Mouse (Mus musculus) neural tube, embryonic 11.5 days (tissue): Measurements from ENCODE around the gene Wsb2. TPM values are rescaled to one million over a fixed set of nuclear protein-coding genes. Genes with fewer than 3 reads are reported as not detected.

Experiments
- ATAC-seq: fragments of 200-750 bp; cut with Nextera tagmentation; 2 replicates; pipeline ENCODE4 v1.8.0; 2017; ENCODE audit warnings: moderate number of reproducible peaks, mild to moderate bottlenecking, moderate TSS enrichment, moderate library complexity; ENCODE audit not compliant: insufficient read depth, low FRiP score, low TSS enrichment
- DNase-seq: peaks from one replicate; pipeline ENCODE4 v3.0.0-alpha.2; 2015; ENCODE audit warnings: low spot score
- H3K27ac ChIP-seq: fragments of 300-500 bp; sonication (generic); 2 replicates; pipeline ENCODE4 v1.5.1; 2014; ENCODE audit warnings: low read depth, mild to moderate bottlenecking, low read length
- H3K27me3 ChIP-seq: fragments of 300-500 bp; sonication (generic); 2 replicates; pipeline ENCODE4 v1.6.1; 2014; ENCODE audit warnings: mild to moderate bottlenecking, low read length, mixed read lengths; ENCODE audit not compliant: control insufficient read depth, insufficient read depth
- H3K36me3 ChIP-seq: fragments of 300-500 bp; sonication (generic); 2 replicates; pipeline ENCODE4 v1.6.1; 2014; ENCODE audit warnings: mild to moderate bottlenecking, low read length, moderate library complexity, mixed read lengths; ENCODE audit not compliant: control insufficient read depth, insufficient read depth
- H3K4me1 ChIP-seq: fragments of 300-500 bp; sonication (generic); 2 replicates; pipeline ENCODE4 v1.6.1; 2014; ENCODE audit warnings: low read length, mixed read lengths; ENCODE audit not compliant: control insufficient read depth, insufficient read depth
- H3K4me2 ChIP-seq: fragments of 300-500 bp; sonication (generic); 2 replicates; pipeline ENCODE4 v1.6.1; 2014; ENCODE audit warnings: low read depth, mild to moderate bottlenecking, moderate library complexity
- H3K4me3 ChIP-seq: fragments of 300-500 bp; sonication (generic); 2 replicates; pipeline ENCODE4 v1.5.1; 2014; ENCODE audit warnings: low read depth, low read length
- H3K9ac ChIP-seq: fragments of 300-500 bp; sonication (generic); 2 replicates; pipeline ENCODE4 v1.6.1; 2014; ENCODE audit warnings: mild to moderate bottlenecking, low read length
- H3K9me3 ChIP-seq: fragments of 300-500 bp; sonication (generic); 2 replicates; pipeline ENCODE4 v1.6.1; 2016; ENCODE audit warnings: low read length; ENCODE audit not compliant: control insufficient read depth
- WGBS: fragments of 180-500 bp; shearing (Covaris S2); extraction: QIAGEN DNeasy Blood & Tissue Kit; methylation state at CpG from one replicate; pipeline ENCODE4 v1.1.7; 2014; 5-methylcytosine and 5-hydroxymethylcytosine counted together
- polyA plus RNA-seq: library from polyadenylated mRNA; unstranded; fragments of >200 nt; fragmentation: Nextera tagmentation; extraction: Ambion mirVana; gene quantifications from 2 replicates; pipeline ENCODE4 v1.2.1, GENCODE M21; 2014

Wsb2 gene
- polyA plus RNA-seq, result 92.2 and 99.2 TPM in 2 replicates

- peak within 1 kb of the TSS; percentile 85 for H3K9ac ChIP-seq
- peak within 1 kb of the TSS; percentile 76 for H3K4me3 ChIP-seq
- H3K27me3 ChIP-seq, result no peaks in the 10 kb centered on the region
- H3K4me2 ChIP-seq, result peak within 1 kb of the TSS; percentile 84
- 0% methylated on average over 8 of the region's 54 CpGs for WGBS
- peaks cover 6% of the 10 kb centered on the region; the same call in 1 of the 2 replicates for H3K4me1 ChIP-seq
- DNase-seq, result peak; percentile 78
- peak within 1 kb of the TSS; percentile 77 for H3K27ac ChIP-seq
- no peaks in the 10 kb centered on the region for H3K9me3 ChIP-seq
- ATAC-seq, result peak; percentile 62; the same call in 1 of the 2 replicates
- H3K36me3 ChIP-seq, result no peaks in the 10 kb centered on the region
These were observed at the start of gene Wsb2 for GRCm38 (mm10) chr5:117357129-117357477. Gene Wsb2 (plus strand): TSS chr5:117357304.

DNA sequence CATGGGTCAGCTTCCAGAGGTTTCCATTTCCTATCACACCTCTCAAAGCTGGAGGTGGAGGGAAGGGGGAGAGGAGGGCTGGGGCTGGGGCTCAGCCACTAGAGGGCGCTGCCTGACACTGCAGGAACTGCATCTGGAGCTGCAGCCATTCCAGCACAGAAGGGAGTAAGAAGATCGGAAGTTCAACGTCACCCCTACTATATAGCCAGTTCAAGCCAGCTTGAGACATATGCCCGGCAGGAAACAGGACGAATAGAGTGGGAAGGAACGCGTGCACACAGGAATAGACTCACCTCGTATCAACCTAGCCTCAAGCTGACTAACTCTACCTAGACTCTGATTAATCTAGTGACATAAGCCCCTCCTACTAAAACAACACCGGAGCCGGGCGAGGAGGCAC is 49.4 kb upstream of the Wsb2 start:
- no peaks in the 10 kb centered on the region for H3K4me1 ChIP-seq
- no peaks in the 10 kb centered on the region for H3K27me3 ChIP-seq
- ATAC-seq (no peak), DNase-seq (peak; percentile 68)
- H3K9ac ChIP-seq, result no peak overlapping the region
- H3K9me3 ChIP-seq, result no peaks in the 10 kb centered on the region
- no peak overlapping the region for H3K4me3 ChIP-seq
- no peaks in the 10 kb centered on the region for H3K36me3 ChIP-seq
- H3K4me2 ChIP-seq, result no peak overlapping the region
- WGBS, result 43% methylated on average over 11 of the region's 11 CpGs
- H3K27ac ChIP-seq, result no peak overlapping the region

DNA sequence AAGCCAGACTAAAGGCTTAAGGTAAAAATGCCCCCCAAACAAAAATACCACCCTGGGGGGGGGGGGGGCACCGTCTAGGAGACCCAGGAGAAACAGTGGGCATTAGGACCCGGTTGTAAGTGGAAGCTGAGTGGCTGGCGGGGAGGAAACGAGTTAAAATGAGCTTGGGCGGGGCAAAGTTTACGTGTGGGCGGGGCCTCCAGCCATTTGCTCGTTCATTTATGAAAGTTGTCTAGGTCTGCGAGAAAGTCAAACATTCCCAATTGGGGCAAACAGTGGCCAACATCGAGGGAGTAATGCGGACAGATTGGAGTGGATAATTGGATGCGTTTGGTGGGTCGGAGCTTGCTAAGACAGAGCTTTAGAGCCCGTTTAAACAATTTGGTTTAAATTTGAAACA is 43.7 kb upstream of the Wsb2 start:
- 22% methylated on average over 14 of the region's 14 CpGs for WGBS
- Histone ChIP-seq H3K27me3 (0 out of 2 replicates have a peak, but pooled peaks cover 6% of the 10 kb centered on the region), H3K36me3 (no peaks in the 10 kb centered on the region), H3K27ac (no peak overlapping the region), H3K4me2 (0 out of 2 replicates have a peak overlapping the region, but pooled peaks have one; percentile 13), H3K4me1 (no peaks in the 10 kb centered on the region), H3K9ac (no peak overlapping the region), H3K4me3 (no peak overlapping the region), H3K9me3 (no peaks in the 10 kb centered on the region)
- ATAC-seq (no peak), DNase-seq (peak; percentile 28)

GRCm38 (mm10) chr5:117313909-117314308 is 43.2 kb upstream of the Wsb2 start:
- WGBS, result 52% methylated on average over 10 of the region's 10 CpGs
- Histone ChIP-seq H3K4me3 (no peak overlapping the region), H3K27ac (no peak overlapping the region), H3K9me3 (no peaks in the 10 kb centered on the region), H3K4me2 (0 out of 2 replicates have a peak overlapping the region, but pooled peaks have one; percentile 13), H3K36me3 (no peaks in the 10 kb centered on the region), H3K9ac (no peak overlapping the region), H3K4me1 (no peaks in the 10 kb centered on the region), H3K27me3 (0 out of 2 replicates have a peak, but pooled peaks cover 6% of the 10 kb centered on the region)
- ATAC-seq, result no peak
- DNase-seq, result no peak

- H3K27ac ChIP-seq, result no peak overlapping the region
- DNase-seq (no peak), ATAC-seq (no peak)
- H3K9ac ChIP-seq, result peak overlapping the region; percentile 11; the same call in 1 of the 2 replicates
- 21% methylated on average over 9 of the region's 9 CpGs for WGBS
- no peaks in the 10 kb centered on the region for H3K36me3 ChIP-seq
- H3K9me3 ChIP-seq, result no peaks in the 10 kb centered on the region
- H3K27me3 ChIP-seq, result peaks cover 8% of the 10 kb centered on the region; the same call in 1 of the 2 replicates
- no peak overlapping the region for H3K4me2 ChIP-seq
- peaks cover 3% of the 10 kb centered on the region; the same call in 1 of the 2 replicates for H3K4me1 ChIP-seq
- H3K4me3 ChIP-seq, result no peak overlapping the region
These were observed 42.3 kb upstream of the Wsb2 start for GRCm38 (mm10) chr5:117314587-117315428.

DNA sequence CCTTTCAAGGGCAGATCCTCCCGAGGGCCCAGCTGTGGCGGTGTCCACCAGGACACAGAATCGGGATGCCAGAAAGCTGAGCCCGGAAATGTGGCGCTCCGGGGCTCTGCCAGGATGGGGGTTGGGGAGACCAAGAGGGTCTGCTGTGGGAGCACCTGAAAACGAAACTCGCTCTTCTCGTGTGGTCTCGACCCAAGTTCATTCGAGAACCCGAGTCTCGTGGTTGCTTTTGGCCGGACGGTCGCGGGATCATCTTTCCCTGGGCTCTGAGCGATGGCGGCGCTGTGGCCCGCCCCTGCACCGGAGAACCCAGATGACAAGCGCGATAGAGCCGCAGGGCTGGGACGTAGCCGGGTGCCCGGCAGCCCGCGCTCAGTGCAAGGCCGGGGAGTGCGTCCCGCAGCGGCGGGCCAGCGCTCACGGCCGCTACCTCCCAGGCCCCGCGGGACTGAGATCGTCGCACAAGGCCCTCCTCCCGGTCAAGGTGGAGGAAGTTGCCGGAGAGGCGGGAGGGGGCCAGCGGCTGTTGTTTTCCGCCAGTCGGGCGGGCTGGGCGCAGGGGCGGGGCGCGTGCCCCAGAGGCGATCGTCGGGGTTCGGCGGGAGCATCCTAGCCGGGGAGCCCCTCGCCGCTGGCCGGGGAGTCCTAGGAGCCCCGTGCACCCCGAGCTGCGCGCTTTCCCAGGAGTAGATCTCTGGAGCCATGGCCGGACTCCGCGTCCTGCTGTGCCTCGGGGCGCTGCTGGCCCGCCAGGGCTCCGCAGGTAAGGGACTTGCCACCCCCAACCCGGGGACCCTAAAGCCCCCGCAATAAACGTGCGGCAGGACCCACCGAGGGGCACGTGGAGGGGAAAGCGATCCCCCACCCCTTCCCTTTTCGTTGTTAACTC is 38.1 kb upstream of the Wsb2 start, which contains the start of gene Vsig10:
TSS of gene Vsig10 (plus strand) at position 343 of the 889 bp plus-strand sequence.
- Histone ChIP-seq H3K4me3 (peak within 1 kb of the TSS; percentile 70), H3K27ac (no peak within 1 kb of the TSS), H3K36me3 (no peaks in the 10 kb centered on the region), H3K9ac (peak within 1 kb of the TSS; percentile 78), H3K9me3 (no peaks in the 10 kb centered on the region), H3K4me2 (peak within 1 kb of the TSS; percentile 98), H3K4me1 (peaks cover 5% of the 10 kb centered on the region; the same call in 1 of the 2 replicates), H3K27me3 (peaks cover 14% of the 10 kb centered on the region)
- under 1% methylated on average over 73 of the region's 81 CpGs for WGBS
- ATAC-seq (peak; percentile 75), DNase-seq (peak; percentile 77)

- ATAC-seq, result no peak
- 86% methylated on average over 9 of the region's 9 CpGs for WGBS
These were observed 33.4 kb upstream of the Wsb2 start for GRCm38 (mm10) chr5:117323751-117324150.

GRCm38 (mm10) chr5:117326408-117326807 is 30.7 kb upstream of the Wsb2 start:
- H3K4me1 ChIP-seq, result no peaks in the 10 kb centered on the region
- H3K9me3 ChIP-seq, result no peaks in the 10 kb centered on the region
- no peak overlapping the region for H3K9ac ChIP-seq
- H3K4me3 ChIP-seq, result no peak overlapping the region
- H3K36me3 ChIP-seq, result no peaks in the 10 kb centered on the region
- no peak overlapping the region for H3K4me2 ChIP-seq
- DNase-seq (no peak), ATAC-seq (no peak)
- H3K27ac ChIP-seq, result no peak overlapping the region
- WGBS, result 78% methylated on average over 6 of the region's 6 CpGs
- H3K27me3 ChIP-seq, result no peaks in the 10 kb centered on the region

More at GRCm38 (mm10) chr5:117323751-117324150, 33.4 kb upstream of the Wsb2 start:
- no peak overlapping the region for H3K4me3 ChIP-seq
- no peaks in the 10 kb centered on the region for H3K36me3 ChIP-seq
- H3K9ac ChIP-seq, result no peak overlapping the region
- peaks cover 5% of the 10 kb centered on the region; the same call in 1 of the 2 replicates for H3K4me1 ChIP-seq
- no peak overlapping the region for H3K4me2 ChIP-seq
- peaks cover 7% of the 10 kb centered on the region for H3K27me3 ChIP-seq
- no peaks in the 10 kb centered on the region for H3K9me3 ChIP-seq
- H3K27ac ChIP-seq, result no peak overlapping the region
- DNase-seq, result no peak
